Mouse (Mus musculus): Measurements from ENCODE around the gene Fam45a. TPM values are rescaled to one million over a fixed set of nuclear protein-coding genes. Genes with fewer than 3 reads are reported as not detected.

Gene Fam45a
- polyA plus RNA-seq, 1 experiment = 51.1 TPM

DNA sequence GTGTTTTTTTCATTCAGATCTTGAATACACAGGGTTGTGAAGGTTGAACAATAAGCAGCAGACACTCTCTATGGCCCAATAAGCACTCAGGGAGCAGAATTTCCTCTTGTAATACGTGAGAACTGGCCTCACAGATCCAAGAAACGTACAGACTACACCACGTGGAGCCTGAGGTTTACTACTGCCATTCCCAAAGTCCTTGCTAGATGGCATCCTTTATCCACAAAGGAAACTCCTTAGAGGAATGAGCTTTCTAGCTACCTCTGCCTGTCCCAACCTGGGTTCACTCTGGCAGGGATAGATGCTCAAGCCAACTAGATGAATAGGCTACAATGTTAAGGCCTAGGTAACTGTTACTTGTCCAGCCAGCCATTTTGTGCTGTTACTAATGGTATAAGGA, 71.7 kb downstream of the Fam45a start:
- TF ChIP-seq POLR2A (IDR thresholded peaks at IDR 0.05; ENCODE audit: borderline replicate concordance, low read depth, low read length) (no peak), CTCF (IDR thresholded peaks at IDR 0.05; ENCODE audit: low read depth, low read length) (no peak)

More for the DNA sequence above, 71.7 kb downstream of the Fam45a start:
- Histone ChIP-seq H3K4me1 (ENCODE audit: control insufficient read depth, insufficient read depth, low read length) (no peaks in the 10 kb centered on the region), H3K4me3 (ENCODE audit: insufficient read depth, low read length) (no peak overlapping the region), H3K27ac (ENCODE audit: insufficient read depth, low read depth, low read length) (no peak overlapping the region)

Other genes starting within 250 kb of the Fam45a start
- gene Cacul1, start 230.6 kb upstream of the Fam45a start, polyA plus RNA-seq (2012; ENCODE audit: insufficient read depth, insufficient read length, missing spikeins) = 60.7 and 62.0 TPM in 2 replicates
- 1.4 and 1.7 TPM in 2 replicates for gene Nanos1, start 55.6 kb upstream of the Fam45a start, polyA plus RNA-seq (2012; ENCODE audit: insufficient read depth, insufficient read length, missing spikeins)
- 177 and 182 TPM in 2 replicates for gene Eif3a, start 20.9 kb upstream of the Fam45a start, polyA plus RNA-seq (2012; ENCODE audit: insufficient read depth, insufficient read length, missing spikeins)
- 6.2 and 9.2 TPM in 2 replicates for gene Sfxn4, start 49.9 kb downstream of the Fam45a start, polyA plus RNA-seq (2012; ENCODE audit: insufficient read depth, insufficient read length, missing spikeins)
- gene Prdx3, start 63.0 kb downstream of the Fam45a start, polyA plus RNA-seq (2012; ENCODE audit: insufficient read depth, insufficient read length, missing spikeins) = 50.0 and 52.5 TPM in 2 replicates
- 9.4 and 11.2 TPM in 2 replicates for gene Grk5, start 78.2 kb downstream of the Fam45a start, polyA plus RNA-seq (2012; ENCODE audit: insufficient read depth, insufficient read length, missing spikeins)